ENCODE assay signal across 31 mouse cellular contexts in genomic region chr14:101964956-101965355, GRCm38 (mm10).
A peak's percentile ranks its signal among the peaks of the same experiment; 100 is the strongest.
DNase-seq lines count a peak whose midpoint lies in the region; ATAC-seq lines count a peak whose summit lies in the region.
"Had no signal": no experiment of that assay in that cellular context is flagged by ENCODE, and none has a peak within 500 bp of the region (broad histone marks: within the 10 kb centered on the region; RNA-seq: fewer than 3 reads in every experiment).

No protein-coding gene starts in this region.

- no peaks in the 10 kb centered on the region for H3K4me1 ChIP-seq in midbrain, embryonic 11.5 days (ENCODE audit: control insufficient read depth, insufficient read depth, low read length)
- no peaks in the 10 kb centered on the region for H3K4me1 ChIP-seq in midbrain, embryonic 13.5 days (replicated peaks)
- 0 out of 2 replicates have a peak, but pooled peaks cover 7% of the 10 kb centered on the region for H3K4me1 ChIP-seq in limb, embryonic 10.5 days
- H3K4me1 ChIP-seq: embryonic facial prominence, embryonic 10.5 days; embryonic facial prominence, embryonic 13.5 days; forebrain, embryonic 12.5 days; forebrain, embryonic 15.5 days; heart, embryonic 12.5 days; heart, embryonic 15.5 days; hindbrain, embryonic 13.5 days had no signal

- DNase-seq in midbrain, embryonic 11.5 days (ENCODE audit: low spot score, missing footprints): peak; percentile 33
- peak; percentile 60 for DNase-seq in adrenal gland, adult 8-10 months
- peak; percentile 66 for DNase-seq in adrenal gland, postnatal 25 days
- no peak for DNase-seq in ovary, adult 18-20 months (ENCODE audit: low spot score)
- DNase-seq in MN1 (ENCODE audit: low spot score): no peak
- no peak for DNase-seq in limb, embryonic 10.5 days (ENCODE audit: low spot score)
- DNase-seq: B cell, adult 2 months; cerebellum, adult 11 months; cerebellum, adult 2 months; cerebellum, adult 9-11 months; cerebellum, postnatal 36 days; embryo, embryonic 11 days; gastrocnemius, postnatal 25 days; heart, adult 18-20 months; heart, postnatal 10 days; heart, postnatal 36 days had no signal

- WGBS in midbrain, embryonic 11.5 days: 87% methylated on average over 1 of the region's 1 CpGs
- WGBS in midbrain, embryonic 13.5 days: 46% methylated on average over 1 of the region's 1 CpGs
- WGBS in limb, embryonic 10.5 days: 80% methylated on average over 1 of the region's 1 CpGs

- H3K36me3 ChIP-seq in midbrain, embryonic 11.5 days (ENCODE audit: control insufficient read depth, insufficient read depth, low read length): no peaks in the 10 kb centered on the region
- H3K36me3 ChIP-seq in midbrain, embryonic 13.5 days: no peaks in the 10 kb centered on the region
- H3K36me3 ChIP-seq in limb, embryonic 10.5 days: no peaks in the 10 kb centered on the region
- H3K36me3 ChIP-seq: embryonic facial prominence, embryonic 10.5 days; embryonic facial prominence, embryonic 13.5 days; forebrain, embryonic 12.5 days; forebrain, embryonic 15.5 days; G1E; heart, embryonic 12.5 days; heart, embryonic 15.5 days; hindbrain, embryonic 10.5 days; hindbrain, embryonic 13.5 days had no signal

- no peak for ATAC-seq in midbrain, embryonic 11.5 days (ENCODE audit: low FRiP score)
- no peak for ATAC-seq in midbrain, embryonic 13.5 days
- ATAC-seq: forebrain, embryonic 15.5 days; hindbrain, postnatal 0 days; inflammation-experienced regulatory T-cells, adult 6 months; intestine, embryonic 16.5 days had no signal

- no peak overlapping the region for H3K27ac ChIP-seq in midbrain, embryonic 11.5 days (ENCODE audit: low read depth, low read length)
- H3K27ac ChIP-seq in midbrain, embryonic 13.5 days: no peak overlapping the region
- no peak overlapping the region for H3K27ac ChIP-seq in limb, embryonic 10.5 days
- H3K27ac ChIP-seq: embryonic facial prominence, embryonic 10.5 days; embryonic facial prominence, embryonic 13.5 days; forebrain, embryonic 12.5 days; forebrain, embryonic 15.5 days; heart, embryonic 15.5 days; hindbrain, embryonic 10.5 days; hindbrain, embryonic 13.5 days; hindbrain, postnatal 0 days had no signal

- H3K9ac ChIP-seq in midbrain, embryonic 11.5 days (ENCODE audit: low read length): no peak overlapping the region
- H3K9ac ChIP-seq in midbrain, embryonic 13.5 days (replicated peaks): no peak overlapping the region
- H3K9ac ChIP-seq: embryonic facial prominence, embryonic 13.5 days; forebrain, embryonic 12.5 days; forebrain, embryonic 15.5 days; heart, embryonic 12.5 days; heart, embryonic 15.5 days; hindbrain, embryonic 13.5 days had no signal

- no peak overlapping the region for H3K4me2 ChIP-seq in midbrain, embryonic 11.5 days
- no peak overlapping the region for H3K4me2 ChIP-seq in midbrain, embryonic 13.5 days (replicated peaks)
- H3K4me2 ChIP-seq: embryonic facial prominence, embryonic 13.5 days; forebrain, embryonic 12.5 days; forebrain, embryonic 15.5 days; heart, embryonic 12.5 days; heart, embryonic 15.5 days; hindbrain, embryonic 13.5 days had no signal

- H3K27me3 ChIP-seq in midbrain, embryonic 11.5 days (ENCODE audit: control insufficient read depth, insufficient read depth, low read length): no peaks in the 10 kb centered on the region
- H3K27me3 ChIP-seq in midbrain, embryonic 13.5 days: no peaks in the 10 kb centered on the region
- no peaks in the 10 kb centered on the region for H3K27me3 ChIP-seq in limb, embryonic 10.5 days (ENCODE audit: low read depth, poor library complexity, severe bottlenecking)
- H3K27me3 ChIP-seq: CH12.LX; embryonic facial prominence, embryonic 13.5 days; forebrain, embryonic 12.5 days; forebrain, embryonic 15.5 days; heart, embryonic 12.5 days; heart, embryonic 15.5 days; hindbrain, embryonic 13.5 days had no signal

- no peak overlapping the region for H3K4me3 ChIP-seq in midbrain, embryonic 11.5 days (ENCODE audit: low read depth, low read length)
- H3K4me3 ChIP-seq in midbrain, embryonic 13.5 days (replicated peaks): no peak overlapping the region
- no peak overlapping the region for H3K4me3 ChIP-seq in limb, embryonic 10.5 days
- H3K4me3 ChIP-seq: embryonic facial prominence, embryonic 10.5 days; embryonic facial prominence, embryonic 13.5 days; erythroblast, embryonic 14.5 days; forebrain, embryonic 12.5 days; forebrain, embryonic 15.5 days; heart, embryonic 12.5 days; heart, embryonic 15.5 days; hindbrain, embryonic 10.5 days; hindbrain, embryonic 13.5 days had no signal

- no peaks in the 10 kb centered on the region for H3K9me3 ChIP-seq in midbrain, embryonic 11.5 days (ENCODE audit: control insufficient read depth, low read length)
- H3K9me3 ChIP-seq in midbrain, embryonic 13.5 days: no peaks in the 10 kb centered on the region
- H3K9me3 ChIP-seq in limb, embryonic 10.5 days (replicated peaks): no peaks in the 10 kb centered on the region
- H3K9me3 ChIP-seq: embryonic facial prominence, embryonic 10.5 days; embryonic facial prominence, embryonic 13.5 days; forebrain, embryonic 12.5 days; forebrain, embryonic 15.5 days; heart, embryonic 12.5 days; heart, embryonic 15.5 days; hindbrain, embryonic 10.5 days; hindbrain, embryonic 13.5 days had no signal

Comparison
In these comparisons a context has a peak if more than half of its experiments do, and no peak if none do; other contexts are left out.
1. DNase-seq: peak in midbrain, embryonic 11.5 days (single experiment), adrenal gland, adult 8-10 months (single experiment) and adrenal gland, postnatal 25 days (single experiment); none in ovary, adult 18-20 months (single experiment), MN1 (single experiment) and limb, embryonic 10.5 days (single experiment).